Mouse (Mus musculus) CH12.LX (cell line): ENCODE data around the gene Chchd6. TPM values are rescaled to one million over a fixed set of nuclear protein-coding genes. Genes with fewer than 3 reads are reported as not detected.

ENCODE experiments used
- DNase-seq: peaks from one replicate; pipeline ENCODE4 v3.0.0-alpha.2; 2013; ENCODE audit errors: extremely low read depth
- H3K27ac ChIP-seq: 2 replicates; pipeline ENCODE4 v1.5.1; 2012; ENCODE audit warnings: low read depth, mild to moderate bottlenecking, control low read depth, moderate library complexity; ENCODE audit not compliant: insufficient read depth
- H3K27me3 ChIP-seq: replicated peaks from 2 replicates; pipeline ENCODE3; 2012; ENCODE audit warnings: inconsistent platforms
- H3K36me3 ChIP-seq, 2 experiments: replicated peaks in 1 of 2; 2 replicates each; pipeline versions ENCODE3 to v1.6.1; 2012; ENCODE audit warnings: inconsistent platforms in 1 of 2, low read length in 1 of 2, mild to moderate bottlenecking in 1 of 2, mixed read lengths in 1 of 2, moderate library complexity in 1 of 2; ENCODE audit not compliant: control insufficient read depth in 1 of 2, insufficient read depth in 1 of 2
- H3K4me1 ChIP-seq, 2 experiments: 2 replicates each; pipeline ENCODE4 v1.6.1; 2012; ENCODE audit warnings: inconsistent platforms in 1 of 2, moderate library complexity in 1 of 2; ENCODE audit not compliant: insufficient read depth in 2 of 2, control insufficient read depth in 1 of 2
- H3K4me2 ChIP-seq: 2 replicates; pipeline ENCODE4 v1.6.1; 2012; ENCODE audit warnings: low read depth, mild to moderate bottlenecking, control low read depth; ENCODE audit not compliant: poor library complexity, insufficient read depth, severe bottlenecking
- H3K4me3 ChIP-seq, 3 experiments: fragments of 150-350 bp in 1 of 3; sonication (generic) in 1 of 3; replicated peaks in 1 of 3; 2 replicates each; pipeline versions ENCODE3 to v1.5.1; 2011 to 2012; ENCODE audit warnings: low read depth in 2 of 3, low read length in 2 of 3, mild to moderate bottlenecking in 2 of 3, moderate library complexity in 2 of 3, control low read depth in 1 of 3, improper control_type of control experiment in 1 of 3, inconsistent platforms in 1 of 3, mixed read lengths in 1 of 3; ENCODE audit not compliant: poor library complexity in 1 of 3
- H3K79me2 ChIP-seq: replicated peaks from 2 replicates; pipeline ENCODE4 v1.6.1; 2012; ENCODE audit warnings: mild to moderate bottlenecking, moderate library complexity; ENCODE audit not compliant: control insufficient read depth, poor library complexity, insufficient read depth, severe bottlenecking; ENCODE audit errors: extremely low read depth
- H3K9ac ChIP-seq: 2 replicates; pipeline ENCODE4 v1.6.1; 2012; ENCODE audit warnings: low read depth, mild to moderate bottlenecking, control low read depth, moderate library complexity; ENCODE audit not compliant: insufficient read depth
- H3K9me3 ChIP-seq: replicated peaks from 2 replicates; pipeline ENCODE3; 2012; ENCODE audit warnings: low read length, inconsistent platforms, mixed read lengths
- CHD1 ChIP-seq: IDR thresholded peaks from 2 replicates; pipeline ENCODE4 v1.6.1; 2012; ENCODE audit warnings: low read depth, low read length, improper control_type of control experiment, inconsistent platforms
- CTCF ChIP-seq, 2 experiments: IDR thresholded peaks in 1 of 2; conservative IDR thresholded peaks in 1 of 2; 2 replicates each; pipeline ENCODE4 v1.5.1; 2011 to 2012; ENCODE audit warnings: low read depth in 2 of 2, low read length in 2 of 2, improper control_type of control experiment in 1 of 2, inconsistent platforms in 1 of 2, mild to moderate bottlenecking in 1 of 2, moderate library complexity in 1 of 2
- E2F4 ChIP-seq: IDR thresholded peaks from 2 replicates; pipeline ENCODE4 v1.6.1; 2011; ENCODE audit warnings: low read depth, low read length, improper control_type of control experiment; ENCODE audit not compliant: insufficient replicate concordance
- ETS1 ChIP-seq: conservative IDR thresholded peaks from 2 replicates; pipeline ENCODE4 v1.6.1; 2012; ENCODE audit warnings: low read depth, mild to moderate bottlenecking, inconsistent platforms, low read length, improper control_type of control experiment, moderate library complexity
- HCFC1 ChIP-seq: IDR thresholded peaks from 2 replicates; pipeline ENCODE4 v1.6.1; 2012; ENCODE audit warnings: low read depth, mild to moderate bottlenecking, inconsistent platforms, low read length, improper control_type of control experiment
- IRF4 ChIP-seq: IDR thresholded peaks from 2 replicates; pipeline ENCODE4 v1.6.1; 2014; ENCODE audit warnings: low read depth, mild to moderate bottlenecking, inconsistent platforms, low read length, improper control_type of control experiment
- JUN ChIP-seq: IDR thresholded peaks from 2 replicates; pipeline ENCODE4 v1.6.1; 2011; ENCODE audit warnings: low read depth, mild to moderate bottlenecking, low read length, improper control_type of control experiment, moderate library complexity; ENCODE audit not compliant: insufficient read depth
- MAZ ChIP-seq: IDR thresholded peaks from 2 replicates; pipeline ENCODE4 v1.6.1; 2012; ENCODE audit warnings: low read depth, mild to moderate bottlenecking, inconsistent platforms, low read length, improper control_type of control experiment, moderate library complexity
- MEF2A ChIP-seq: IDR thresholded peaks from 2 replicates; pipeline ENCODE4 v1.6.1; 2014; ENCODE audit warnings: low read depth, mild to moderate bottlenecking, inconsistent platforms, low read length, improper control_type of control experiment, borderline replicate concordance
- MYC ChIP-seq: IDR thresholded peaks from 2 replicates; pipeline ENCODE4 v1.6.1; 2011; ENCODE audit warnings: low read depth, mild to moderate bottlenecking, improper control_type of control experiment, low read length
- NELFE ChIP-seq: IDR thresholded peaks from 2 replicates; pipeline ENCODE4 v1.6.1; 2011; ENCODE audit warnings: low read depth, low read length, improper control_type of control experiment
- NRF1 ChIP-seq: IDR thresholded peaks from 2 replicates; pipeline ENCODE4 v1.6.1; 2014; ENCODE audit warnings: low read depth, mild to moderate bottlenecking, inconsistent platforms, low read length, improper control_type of control experiment, moderate library complexity
- PAX5 ChIP-seq: IDR thresholded peaks from 2 replicates; pipeline ENCODE4 v1.6.1; 2012; ENCODE audit warnings: low read length, inconsistent platforms, mixed read lengths
- POLR2A ChIP-seq: IDR thresholded peaks from 2 replicates; pipeline ENCODE4 v1.6.1; 2011; ENCODE audit warnings: low read depth, mild to moderate bottlenecking, improper control_type of control experiment, low read length
- POLR2AphosphoS2 ChIP-seq: IDR thresholded peaks from 2 replicates; pipeline ENCODE4 v1.6.1; 2011; ENCODE audit warnings: low read depth, low read length, improper control_type of control experiment
- RAD21 ChIP-seq: IDR thresholded peaks from 2 replicates; pipeline ENCODE4 v1.6.1; 2011; ENCODE audit warnings: low read depth, mild to moderate bottlenecking, low read length, improper control_type of control experiment, moderate library complexity
- RCOR1 ChIP-seq: conservative IDR thresholded peaks from 2 replicates; pipeline ENCODE4 v1.6.1; 2012; ENCODE audit warnings: low read depth, mild to moderate bottlenecking, inconsistent platforms, low read length, improper control_type of control experiment
- SMC3 ChIP-seq: IDR thresholded peaks from 2 replicates; pipeline ENCODE4 v1.6.1; 2011; ENCODE audit warnings: low read depth, low read length, improper control_type of control experiment
- TCF12 ChIP-seq: IDR thresholded peaks from 2 replicates; pipeline ENCODE4 v1.6.1; 2014; ENCODE audit warnings: low read depth, mild to moderate bottlenecking, inconsistent platforms, low read length, improper control_type of control experiment
- UBTF ChIP-seq: IDR thresholded peaks from 2 replicates; pipeline ENCODE4 v1.6.1; 2012; ENCODE audit warnings: low read depth, mild to moderate bottlenecking, inconsistent platforms, low read length, improper control_type of control experiment, moderate library complexity
- USF1 ChIP-seq: IDR thresholded peaks from 2 replicates; pipeline ENCODE4 v1.6.1; 2014; ENCODE audit warnings: low read depth, mild to moderate bottlenecking, inconsistent platforms, low read length, improper control_type of control experiment
- USF2 ChIP-seq: conservative IDR thresholded peaks from 2 replicates; pipeline ENCODE4 v1.6.1; 2011; ENCODE audit warnings: low read depth, low read length, improper control_type of control experiment
- ZC3H11A ChIP-seq: IDR thresholded peaks from 2 replicates; pipeline ENCODE4 v1.6.1; 2012; ENCODE audit warnings: low read depth, mild to moderate bottlenecking, inconsistent platforms, low read length, improper control_type of control experiment
- ZKSCAN1 ChIP-seq: IDR thresholded peaks from 2 replicates; pipeline ENCODE4 v1.6.1; 2012; ENCODE audit warnings: low read depth, inconsistent platforms, low read length, improper control_type of control experiment, borderline replicate concordance
- ZMIZ1 ChIP-seq: IDR thresholded peaks from 2 replicates; pipeline ENCODE4 v1.6.1; 2012; ENCODE audit warnings: low read depth, mild to moderate bottlenecking, inconsistent platforms, low read length, improper control_type of control experiment
- ZNF384 ChIP-seq: IDR thresholded peaks from 2 replicates; pipeline ENCODE4 v1.6.1; 2012; ENCODE audit warnings: low read depth, low read length, improper control_type of control experiment, inconsistent platforms
- dilution Hi-C: fragments of 300-500 bp; cut with MboI; formaldehyde crosslinking; loops from 2 replicates; pipeline ENCODE4 v1.14.3; 2020; ENCODE audit warnings: low sequenced_read_pairs; ENCODE audit not compliant: extremely low pct_unique_long_range_greater_than_20kb, extremely low pct_ligation_motif_present
- in situ Hi-C: fragments of 300-500 bp; cut with MboI; formaldehyde crosslinking; loops from 3 replicates; pipeline ENCODE4 v1.14.3; 2019; ENCODE audit warnings: low sequenced_read_pairs, low pct_ligation_motif_present, low pct_unique_long_range_greater_than_20kb, mixed read lengths
- polyA plus RNA-seq: library from polyadenylated mRNA; unstranded; fragments of >175 nt; gene quantifications from 2 replicates; pipeline ENCODE4 v1.2.1, GENCODE M21; 2012; ENCODE audit warnings: low read depth; ENCODE audit not compliant: insufficient read length
- total RNA-seq, 2 experiments: library from RNA; depleted of rRNA; stranded (reverse); fragments of 300-350 nt in 1 of 2; fragments of >200 nt in 1 of 2; gene quantifications; 2 replicates each; pipeline ENCODE4 v1.2.3; 2012 to 2014

The Chchd6 gene
- total and polyA plus RNA-seq, 3 experiments = 33.3 to 41.5 (median 41.3) TPM

DNA sequence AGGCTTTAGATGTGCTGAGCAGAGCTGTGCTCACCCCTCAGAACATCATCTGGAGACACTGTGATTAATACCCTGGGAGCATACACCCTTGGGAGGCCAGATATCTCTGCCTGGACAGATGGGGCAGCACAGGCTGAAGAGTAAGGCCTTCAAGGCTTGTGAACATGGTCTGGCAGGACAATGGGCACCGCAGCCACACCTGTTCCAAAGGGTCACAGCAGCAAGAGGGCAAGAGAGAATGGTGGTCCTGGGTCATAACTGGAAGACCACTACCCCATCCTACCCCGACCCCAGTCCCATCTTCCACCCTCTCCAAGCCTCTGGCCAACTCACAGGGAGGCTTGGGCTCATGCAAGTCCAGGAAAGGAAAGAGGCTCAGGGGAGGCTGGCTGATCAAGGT, 244.9 kb downstream of the Chchd6 start:
- no peak overlapping the region for H3K4me2 ChIP-seq
- dilution Hi-C loops (no loop called here), in situ Hi-C loops (loop anchor here (10.0 kb wide), 2 partner anchors 216 to 416 kb away; no protein-coding TSS in a partner anchor)
- H3K4me1 ChIP-seq = peaks cover 46 to 72% of the 10 kb centered on the region in 2 experiments
- H3K27ac ChIP-seq = peak overlapping the region; percentile 11; the same call in 1 of the 2 replicates
- no peak overlapping the region for H3K4me3 ChIP-seq
- H3K79me2 ChIP-seq = no peaks in the 10 kb centered on the region
- H3K36me3 ChIP-seq = peaks cover 31 to 98% of the 10 kb centered on the region in 2 experiments
- DNase-seq = no peak
- no peak overlapping the region for H3K9ac ChIP-seq
- no peak for TF ChIP-seq E2F4
- no peak for TF ChIP-seq JUN
- no peak for TF ChIP-seq UBTF
- no peak for TF ChIP-seq ZMIZ1
- no peak for TF ChIP-seq USF2
- TF ChIP-seq RAD21 = no peak
- TF ChIP-seq ZKSCAN1 = no peak
- no peak for TF ChIP-seq IRF4
- TF ChIP-seq PAX5 = no peak
- TF ChIP-seq POLR2A = no peak
- TF ChIP-seq ZNF384 = no peak
- TF ChIP-seq MYC = no peak
- no peak for TF ChIP-seq USF1
- no peak for TF ChIP-seq RCOR1
- TF ChIP-seq ZC3H11A = no peak
- TF ChIP-seq SMC3 = no peak
- no peak for TF ChIP-seq CHD1
- no peaks in the 10 kb centered on the region for H3K27me3 ChIP-seq
- H3K9me3 ChIP-seq = no peaks in the 10 kb centered on the region

DNA sequence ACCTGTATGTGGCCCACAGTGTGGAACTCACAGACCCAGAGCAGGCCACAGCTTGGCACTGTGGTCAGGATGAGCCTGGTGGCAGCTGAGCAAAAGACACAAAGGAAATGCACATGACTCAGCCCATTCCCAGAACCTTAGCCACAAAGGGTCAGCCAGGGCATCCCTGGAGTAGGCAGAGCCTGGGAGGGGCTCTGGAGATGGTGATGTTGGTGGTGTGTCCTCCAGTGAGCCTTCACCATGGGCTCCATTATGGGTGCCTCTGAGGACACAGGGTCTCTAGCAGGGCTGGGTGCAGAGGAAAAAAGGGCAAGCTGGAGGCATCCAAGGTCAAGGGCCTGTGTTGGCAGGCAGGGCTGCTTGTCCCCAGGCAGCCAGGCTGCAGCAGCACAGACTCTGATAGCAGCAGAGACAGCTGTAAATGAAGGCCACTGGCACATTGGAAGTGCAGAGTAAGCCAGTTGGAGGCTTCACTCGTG, 245.4 kb downstream of the Chchd6 start:
- Histone ChIP-seq H3K27ac (no peak overlapping the region), H3K9ac (no peak overlapping the region), H3K9me3 (no peaks in the 10 kb centered on the region), H3K4me1 (peaks cover 46 to 72% of the 10 kb centered on the region in 2 experiments), H3K4me3 (no peak overlapping the region), H3K36me3 (peaks cover 27 to 98% of the 10 kb centered on the region in 2 experiments), H3K79me2 (no peaks in the 10 kb centered on the region), H3K4me2 (no peak overlapping the region), H3K27me3 (no peaks in the 10 kb centered on the region)
- no peak for TF ChIP-seq ZC3H11A
- TF ChIP-seq E2F4 = no peak
- TF ChIP-seq NRF1 = no peak
- no peak for TF ChIP-seq MAZ
- no peak for TF ChIP-seq POLR2A
- TF ChIP-seq TCF12 = no peak
- no peak for TF ChIP-seq CTCF (conservative IDR thresholded peaks at IDR 0.05 in 1 of 2, IDR thresholded peaks at IDR 0.05 in 1 of 2; ENCODE audit: low read depth in 2 of 2, low read length in 2 of 2)
- TF ChIP-seq NELFE = no peak
- TF ChIP-seq ZNF384 = no peak
- no peak for TF ChIP-seq POLR2AphosphoS2
- no peak for TF ChIP-seq MYC
- TF ChIP-seq RCOR1 = no peak
- TF ChIP-seq MEF2A = no peak
- no peak for TF ChIP-seq ETS1
- TF ChIP-seq HCFC1 = no peak
- in situ Hi-C loops (loop anchor here (10.0 kb wide), 2 partner anchors 215 to 415 kb away; no protein-coding TSS in a partner anchor), dilution Hi-C loops (no loop called here)
- DNase-seq = no peak
